Mouse (Mus musculus) C2C12 (cell line): Measurements from ENCODE around the gene Ddn.

Experiments
- CTCF ChIP-seq: IDR thresholded peaks from one replicate; pipeline ENCODE4 v1.5.1; 2011; ENCODE audit not compliant: control insufficient read depth, insufficient read depth, insufficient read length
- MAX ChIP-seq: IDR thresholded peaks from one replicate; pipeline ENCODE4 v1.6.1; 2011; ENCODE audit warnings: mild to moderate bottlenecking, control low read depth

GRCm38 (mm10) chr15:98854214-98854613 lies 44.9 kb upstream of the Ddn start:
- TF ChIP-seq CTCF (no peak), MAX (no peak)
